Mouse (Mus musculus): ENCODE data around the gene Gid8.

DNA sequence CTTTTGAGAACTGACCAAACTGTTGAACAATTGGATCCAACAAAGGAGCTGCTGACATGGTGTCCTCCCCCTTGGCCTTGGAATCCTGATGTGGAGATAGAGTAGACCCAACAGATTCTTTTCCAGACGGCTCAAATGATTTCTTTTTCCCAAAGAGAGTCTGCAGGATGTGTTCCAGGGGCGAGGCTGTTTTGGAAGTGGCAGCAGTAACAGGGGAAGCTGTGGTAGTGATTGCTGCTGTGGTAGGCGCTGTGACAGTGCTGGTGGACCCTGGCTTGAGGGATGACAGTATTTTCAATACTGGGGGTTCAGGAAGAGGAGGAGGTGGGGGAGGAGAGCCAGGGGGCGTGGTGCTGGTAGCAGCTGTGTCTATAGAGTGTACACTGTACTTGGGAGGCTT, 47.9 kb upstream of the Gid8 start:
- no peak for TF ChIP-seq POLR2A (IDR thresholded peaks at IDR 0.05; ENCODE audit: insufficient read depth, low read length)
- TF ChIP-seq CTCF (IDR thresholded peaks at IDR 0.05; ENCODE audit: low read depth, low read length): no peak

All from ES-Bruce4 (cell line).